Mouse (Mus musculus) thymus, postnatal 4 days (tissue): ENCODE measurements around the gene Vmn1r85.

Source experiments
- DNase-seq: peaks from one replicate; pipeline ENCODE4 v3.0.0; 2021

Vmn1r85 gene

DNA sequence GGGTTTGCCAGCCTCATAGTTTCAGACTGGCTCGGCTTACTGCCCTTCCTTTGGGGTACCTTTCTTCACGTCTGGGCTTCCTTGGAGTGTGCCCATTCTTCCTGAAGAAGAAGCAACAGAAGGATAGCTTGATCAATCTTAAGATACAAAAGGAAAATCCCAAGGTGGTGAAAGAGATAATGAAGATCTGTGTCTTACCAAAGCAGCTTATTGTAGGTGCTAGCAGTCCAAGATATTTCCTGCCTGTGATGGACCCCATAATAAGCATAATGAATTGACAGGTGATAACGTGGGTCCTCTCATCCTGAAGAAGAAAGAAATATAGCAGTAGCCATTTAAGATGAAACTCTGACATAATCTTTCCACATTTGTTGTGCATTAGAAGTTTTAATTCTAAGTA is at the start of gene Vmn1r85:
Gene Vmn1r85, minus strand, starts transcription at position 101 of the 400 bp plus-strand sequence.
- DNase-seq: no peak

GRCm38 (mm10) chr7:13140057-13140456 is 45.1 kb upstream of the Vmn1r85 start, which contains the start of gene Vmn1r87:
TSS of gene Vmn1r87 (minus strand) at chr7:13140157.
- DNase-seq: no peak

GRCm38 (mm10) chr7:13137340-13137739 is 42.4 kb upstream of the Vmn1r85 start:
- DNase-seq: no peak

DNA sequence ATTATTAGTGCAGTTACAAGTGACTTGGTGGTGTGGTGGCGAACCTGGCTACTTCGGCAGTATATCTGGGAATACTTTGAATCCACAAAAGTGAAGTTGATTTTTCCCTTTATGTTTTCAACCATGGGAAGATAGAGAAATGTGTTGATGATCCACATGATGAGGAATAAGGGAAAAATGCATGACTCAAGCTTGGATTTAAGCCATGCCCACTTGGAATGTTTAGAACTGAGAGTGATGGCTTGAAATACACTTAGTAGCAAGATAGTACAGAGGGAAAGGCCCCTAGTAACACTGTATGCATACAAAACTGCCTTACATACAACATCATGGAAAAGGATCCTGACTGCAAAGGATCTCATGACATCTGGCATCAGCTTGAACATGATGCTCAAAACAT is 36.9 kb upstream of the Vmn1r85 start:
- no peak for DNase-seq

GRCm38 (mm10) chr7:13123554-13124153 is 28.7 kb upstream of the Vmn1r85 start:
- peak; percentile 14 for DNase-seq

- DNase-seq: no peak
Observed at GRCm38 (mm10) chr7:13119817-13120216, 24.8 kb upstream of the Vmn1r85 start, which contains the start of gene Vmn1r86. TSS of gene Vmn1r86 (minus strand) at chr7:13119917.

DNA sequence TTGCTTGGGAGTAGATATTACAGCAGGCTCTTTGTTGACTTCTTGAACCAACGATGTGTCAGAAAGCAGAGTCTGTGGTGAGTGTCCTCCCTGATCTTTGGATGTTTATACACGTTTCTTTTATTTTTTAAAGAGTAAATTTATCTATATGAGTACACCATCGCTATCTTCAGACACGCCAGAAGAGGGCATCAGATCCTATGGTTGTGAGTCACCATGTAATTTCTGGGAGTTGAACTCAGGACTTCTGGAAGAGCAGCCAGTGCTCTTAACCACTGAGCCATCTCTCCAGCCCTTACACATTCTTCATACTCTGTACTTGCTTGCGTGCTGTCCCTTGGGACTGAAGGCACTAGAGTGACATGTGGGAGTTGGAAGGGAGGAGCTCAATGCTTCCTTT is 22.7 kb downstream of the Vmn1r85 start:
- DNase-seq: no peak

DNA sequence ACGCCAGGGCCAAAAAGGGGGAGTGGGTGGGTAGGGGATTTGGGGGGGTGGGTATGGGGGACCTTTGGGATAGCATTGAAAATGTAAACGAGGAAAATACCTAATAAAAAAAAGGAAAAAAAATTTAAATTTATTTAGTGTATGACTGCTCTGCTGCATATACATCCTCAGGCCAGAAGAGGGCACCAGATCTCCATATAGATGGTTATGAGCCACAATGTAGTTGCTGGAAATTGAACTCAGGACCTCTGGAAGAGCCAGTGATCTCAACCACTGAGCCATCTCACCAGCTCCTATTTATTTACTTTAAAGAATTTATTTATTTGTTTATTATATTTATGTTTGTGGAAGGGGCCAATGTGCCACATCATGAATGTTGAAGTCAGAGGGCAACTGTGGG is 31.6 kb downstream of the Vmn1r85 start:
- DNase-seq: peak; percentile 38

DNA sequence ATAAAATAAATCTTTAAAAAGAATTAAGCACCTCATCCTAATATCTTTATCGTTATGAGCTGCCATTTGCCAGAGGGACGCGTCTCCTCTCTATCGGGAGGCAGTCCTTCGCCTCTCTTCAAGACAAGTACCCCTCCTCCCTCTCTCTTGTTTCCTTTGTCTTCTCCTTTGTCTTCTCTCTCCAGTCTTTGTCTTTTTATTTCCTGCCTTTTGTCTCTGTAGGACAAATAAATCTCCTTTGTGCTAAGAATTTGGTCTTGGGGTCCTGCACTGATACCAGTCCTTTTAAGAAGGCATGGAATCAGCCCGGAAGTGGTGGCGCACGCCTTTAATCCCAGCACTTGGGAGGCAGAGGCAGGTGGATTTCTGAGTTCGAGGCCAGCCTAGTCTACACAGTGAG is 35.4 kb downstream of the Vmn1r85 start:
- DNase-seq: no peak

DNA sequence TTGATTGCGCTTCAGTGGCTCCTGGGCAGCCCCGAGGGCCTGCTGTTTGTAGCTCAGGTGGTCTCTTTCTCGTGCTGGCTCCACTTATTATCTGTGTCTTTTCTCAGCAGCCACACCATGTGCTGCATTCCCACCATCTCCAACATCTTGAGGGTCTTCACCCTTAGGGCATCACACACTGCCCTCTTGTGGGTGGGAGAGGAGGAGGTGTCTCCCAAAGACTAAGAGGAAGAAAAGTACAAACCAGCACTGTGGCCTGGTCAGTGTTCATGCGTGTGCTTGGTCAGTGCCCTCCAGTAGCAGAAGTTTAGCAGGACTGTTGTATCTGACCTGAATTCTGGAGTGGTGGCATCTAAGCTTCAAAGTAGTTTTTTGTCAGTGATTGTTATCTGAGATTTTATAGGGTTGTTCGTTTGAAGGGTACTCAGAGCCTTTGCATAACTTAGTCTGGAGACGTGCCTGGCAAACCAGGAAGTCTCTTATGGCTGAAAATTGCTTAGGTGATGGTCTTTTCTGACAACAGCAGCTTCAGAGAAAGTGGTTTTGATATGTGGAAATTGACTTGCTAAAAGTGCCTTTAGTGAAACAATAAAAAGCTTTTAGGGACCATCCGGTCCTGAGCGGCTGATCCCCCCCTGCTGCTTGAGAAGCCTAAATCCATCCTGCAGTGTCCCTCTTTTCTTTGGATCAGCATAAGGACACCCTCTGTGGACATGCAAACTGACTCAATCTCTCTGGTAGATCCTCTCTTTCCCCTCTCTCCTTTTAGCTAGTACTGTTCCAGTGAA is 37.9 kb downstream of the Vmn1r85 start:
- no peak for DNase-seq

DNA sequence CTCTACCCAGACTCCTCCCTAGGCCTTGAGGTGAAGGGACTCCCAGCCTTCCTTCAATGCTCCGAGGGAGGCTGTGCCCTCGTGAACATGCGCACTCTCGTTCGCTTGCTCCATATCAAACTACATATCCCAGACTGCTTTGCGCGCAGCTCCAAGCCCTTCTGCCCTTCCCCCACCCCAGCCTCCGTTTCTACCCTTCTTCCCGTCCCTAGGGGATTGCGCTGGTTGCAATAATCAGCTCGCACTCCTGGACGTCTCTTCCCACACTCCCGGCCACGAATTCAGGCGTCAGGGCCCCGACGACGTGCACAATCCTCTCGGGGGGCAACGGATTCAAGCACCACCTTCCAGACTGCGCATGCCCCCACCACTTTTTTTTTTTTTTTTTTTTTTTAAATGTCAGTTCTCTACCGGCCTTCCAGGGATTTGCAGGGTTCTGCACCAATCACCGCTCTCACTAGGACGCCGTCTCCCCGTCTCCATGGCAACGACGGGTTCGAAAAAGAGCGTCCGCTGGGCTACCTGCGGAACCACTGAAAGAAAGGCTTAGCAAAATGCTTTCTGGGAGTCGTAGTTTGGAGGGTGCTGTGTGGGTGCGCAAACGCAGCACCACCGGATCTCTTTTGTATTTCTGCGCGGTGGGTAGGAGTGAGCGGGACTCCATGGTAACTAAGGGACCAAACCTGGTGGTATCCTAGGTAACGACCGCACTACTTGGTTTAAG is 40.5 kb downstream of the Vmn1r85 start, which contains the start of gene Mzf1:
Gene Mzf1, minus strand, starts transcription at position 478 of the 724 bp plus-strand sequence.
- DNase-seq: peak; percentile 92

- no peak for DNase-seq
Observed at GRCm38 (mm10) chr7:13053961-13054286, 41.0 kb downstream of the Vmn1r85 start.

DNA sequence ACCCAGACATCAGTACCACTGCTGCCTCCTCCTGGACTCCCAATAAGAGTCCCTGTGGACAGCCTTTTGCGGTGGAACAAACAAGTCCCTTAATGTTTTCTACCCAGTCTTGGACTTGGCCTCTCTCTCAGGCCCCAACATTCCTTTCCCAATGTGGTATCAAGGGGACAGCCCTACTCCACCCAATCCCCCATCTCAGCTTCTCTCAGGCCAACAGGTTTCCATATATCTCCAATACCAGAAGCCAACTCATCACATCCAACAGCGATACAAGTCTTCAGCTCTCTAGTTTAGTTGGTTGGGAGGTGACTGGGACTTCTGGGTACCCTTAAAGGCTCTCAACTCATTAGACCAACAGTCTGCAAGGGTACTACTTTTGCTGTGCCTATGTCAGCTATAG is 41.5 kb downstream of the Vmn1r85 start:
- no peak for DNase-seq

- no peak for DNase-seq
Observed at GRCm38 (mm10) chr7:13053001-13053400, 42.0 kb downstream of the Vmn1r85 start.

DNA sequence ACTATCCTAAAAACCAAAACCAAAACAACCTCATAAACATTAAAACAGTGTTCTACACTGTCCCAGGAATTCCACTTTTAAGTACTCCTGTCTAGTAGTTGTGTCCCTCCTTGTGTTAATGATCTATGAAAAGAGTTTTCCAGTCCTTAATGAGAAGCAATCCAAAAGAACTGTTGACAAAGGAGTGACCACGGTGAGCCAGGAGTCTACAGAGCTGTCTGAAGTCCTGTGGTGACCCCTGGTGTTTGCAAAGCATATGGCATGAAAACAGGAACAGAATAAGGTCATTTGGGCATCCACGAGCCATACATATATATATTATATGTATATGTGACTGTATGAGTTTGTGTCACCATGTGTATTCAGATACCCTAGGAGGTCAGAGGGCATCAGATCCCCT is 48.9 kb downstream of the Vmn1r85 start:
- peak; percentile 75 for DNase-seq

GRCm38 (mm10) chr7:13044254-13044625 is 50.7 kb downstream of the Vmn1r85 start:
- no peak for DNase-seq

- DNase-seq: peak; percentile 44
Observed at GRCm38 (mm10) chr7:13043445-13044253, 51.3 kb downstream of the Vmn1r85 start.

DNA sequence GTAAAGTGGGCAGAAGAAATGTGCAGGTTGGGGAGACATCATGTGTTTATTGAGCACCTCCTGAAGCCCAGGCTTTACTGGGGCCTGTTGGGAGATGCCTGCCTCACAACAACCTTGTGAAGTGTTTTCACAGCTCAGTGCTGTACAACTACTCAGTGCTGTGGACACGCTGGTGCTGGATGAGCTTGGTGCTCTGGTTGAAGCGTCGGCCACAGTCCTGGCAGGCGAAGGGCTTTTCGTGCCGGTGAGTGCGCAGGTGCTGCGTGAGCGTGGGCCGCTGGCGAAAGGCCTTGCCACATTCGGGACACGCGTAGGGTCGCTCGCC is 51.9 kb downstream of the Vmn1r85 start:
- DNase-seq: no peak

DNA sequence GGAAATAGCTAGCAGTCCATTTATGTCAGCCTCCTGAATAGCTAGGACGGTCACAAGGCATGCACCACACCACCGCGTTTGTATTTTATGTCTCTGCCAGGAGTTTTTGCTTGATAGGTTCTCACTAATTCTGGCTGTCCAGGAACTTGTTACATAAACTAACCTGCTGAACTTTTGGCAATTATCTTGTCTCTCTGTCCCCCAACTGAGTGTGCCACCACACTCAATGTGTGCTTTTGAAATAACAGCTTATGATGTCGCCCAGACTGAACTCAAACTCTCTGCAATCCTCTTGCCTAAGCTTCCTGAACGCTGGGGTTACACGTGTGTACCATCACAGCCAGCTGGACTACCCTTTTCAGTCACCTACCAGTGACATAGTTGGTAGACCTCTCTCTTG is 52.5 kb downstream of the Vmn1r85 start:
- DNase-seq: no peak

GRCm38 (mm10) chr7:13041256-13041655 is 53.7 kb downstream of the Vmn1r85 start:
- no peak for DNase-seq

- no peak for DNase-seq
Observed at GRCm38 (mm10) chr7:13039181-13039580, 55.8 kb downstream of the Vmn1r85 start.

DNA sequence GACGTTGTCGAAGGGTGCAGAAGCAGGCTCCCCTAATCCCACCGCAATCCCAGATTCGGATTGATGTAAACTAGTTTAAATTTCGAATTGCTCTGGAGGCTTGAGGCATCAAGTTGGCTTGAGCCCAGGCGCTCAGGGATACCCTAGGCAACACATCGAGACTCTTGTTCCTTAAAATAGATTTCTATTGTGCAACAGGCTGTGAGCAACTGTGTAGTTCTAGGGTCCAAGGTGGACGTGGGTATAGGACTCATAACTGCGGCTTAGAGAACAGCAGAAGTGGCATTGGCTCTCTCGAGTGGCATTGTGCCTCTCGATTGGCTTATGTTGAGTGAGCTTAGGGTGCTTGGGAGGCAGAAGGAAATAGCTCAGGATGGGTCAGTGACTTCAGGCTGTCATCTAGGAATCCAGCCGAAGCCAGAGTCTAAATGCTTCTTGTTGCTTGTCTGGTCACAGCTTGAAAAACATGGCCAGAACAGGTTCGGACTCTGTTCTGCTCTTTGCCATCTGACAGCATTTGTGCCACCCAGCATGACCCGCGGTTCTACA is 56.3 kb downstream of the Vmn1r85 start:
- DNase-seq: no peak
